Mouse (Mus musculus) thymus, adult 2 months (tissue): ENCODE data around the gene Pid1.

Experiments used
- CTCF ChIP-seq: fragments of 200-500 bp; IDR thresholded peaks from 2 replicates; pipeline ENCODE4 v1.5.1; 2012; ENCODE audit warnings: mild to moderate bottlenecking, control low read depth, low read length, moderate library complexity, borderline replicate concordance; ENCODE audit not compliant: control insufficient read depth, poor library complexity, insufficient read depth; ENCODE audit errors: extremely low read depth
- POLR2A ChIP-seq: fragments of 200-500 bp; IDR thresholded peaks from 2 replicates; pipeline ENCODE4 v1.6.1; 2012; ENCODE audit warnings: mild to moderate bottlenecking, low read length, control low read depth, moderate library complexity; ENCODE audit not compliant: control insufficient read depth, poor library complexity, insufficient read depth; ENCODE audit errors: extremely low read depth

GRCm38 (mm10) chr1:84359611-84360500, 4.1 kb downstream of the Pid1 start:
- no peak for TF ChIP-seq CTCF
- TF ChIP-seq POLR2A = no peak
